Mouse (Mus musculus) kidney, adult 2 months (tissue): Measurements from ENCODE around the gene Hesx1. TPM values are rescaled to one million over a fixed set of nuclear protein-coding genes. Genes with fewer than 3 reads are reported as not detected.

Source experiments
- DNase-seq: peaks from one replicate; pipeline ENCODE4 v3.0.0; 2021
- H3K27ac ChIP-seq: fragments of 200-500 bp; 2 replicates; pipeline ENCODE4 v1.5.1; 2012; ENCODE audit warnings: low read depth, low read length, control low read depth, inconsistent platforms; ENCODE audit not compliant: insufficient read depth
- H3K27me3 ChIP-seq: fragments of 200-500 bp; replicated peaks from 2 replicates; pipeline ENCODE4 v1.6.1; 2012; ENCODE audit warnings: mild to moderate bottlenecking, moderate library complexity, low read length, inconsistent platforms; ENCODE audit not compliant: control insufficient read depth, insufficient read depth
- H3K36me3 ChIP-seq: fragments of 200-500 bp; 2 replicates; pipeline ENCODE4 v1.6.1; 2012; ENCODE audit warnings: mild to moderate bottlenecking, moderate library complexity, low read length, inconsistent platforms; ENCODE audit not compliant: control insufficient read depth, insufficient read depth
- H3K4me1 ChIP-seq: fragments of 200-500 bp; 2 replicates; pipeline ENCODE4 v1.6.1; 2011; ENCODE audit warnings: low read length; ENCODE audit not compliant: control insufficient read depth, insufficient read depth
- H3K4me3 ChIP-seq: fragments of 200-500 bp; 2 replicates; pipeline ENCODE4 v1.5.1; 2011; ENCODE audit warnings: mild to moderate bottlenecking, low read depth, low read length, control low read depth; ENCODE audit not compliant: insufficient read depth
- CTCF ChIP-seq: fragments of 200-500 bp; conservative IDR thresholded peaks from 2 replicates; pipeline ENCODE4 v1.5.1; 2011; ENCODE audit warnings: low read depth, mild to moderate bottlenecking, control low read depth, low read length, moderate library complexity, mixed read lengths; ENCODE audit not compliant: insufficient read depth, insufficient read length
- POLR2A ChIP-seq: fragments of 200-500 bp; IDR thresholded peaks from one replicate; pipeline ENCODE4 v1.6.1; 2011; ENCODE audit warnings: low read depth, low read length, control low read depth
- whole genome bisulfite sequencing: fragments of 180-500 bp; shearing (Covaris S2); methylation state at CpG from one replicate; pipeline ENCODE4 v1.1.7; 2018; 5-methylcytosine and 5-hydroxymethylcytosine counted together
- polyA plus RNA-seq: library from polyadenylated mRNA; depleted of rRNA; stranded (reverse); fragments of >200 nt; gene quantifications from 2 replicates; pipeline ENCODE4 v1.2.3, GENCODE M21; 2012; rRNA removed

Hesx1 gene
- polyA plus RNA-seq, 1 experiment = 0.19 TPM

DNA sequence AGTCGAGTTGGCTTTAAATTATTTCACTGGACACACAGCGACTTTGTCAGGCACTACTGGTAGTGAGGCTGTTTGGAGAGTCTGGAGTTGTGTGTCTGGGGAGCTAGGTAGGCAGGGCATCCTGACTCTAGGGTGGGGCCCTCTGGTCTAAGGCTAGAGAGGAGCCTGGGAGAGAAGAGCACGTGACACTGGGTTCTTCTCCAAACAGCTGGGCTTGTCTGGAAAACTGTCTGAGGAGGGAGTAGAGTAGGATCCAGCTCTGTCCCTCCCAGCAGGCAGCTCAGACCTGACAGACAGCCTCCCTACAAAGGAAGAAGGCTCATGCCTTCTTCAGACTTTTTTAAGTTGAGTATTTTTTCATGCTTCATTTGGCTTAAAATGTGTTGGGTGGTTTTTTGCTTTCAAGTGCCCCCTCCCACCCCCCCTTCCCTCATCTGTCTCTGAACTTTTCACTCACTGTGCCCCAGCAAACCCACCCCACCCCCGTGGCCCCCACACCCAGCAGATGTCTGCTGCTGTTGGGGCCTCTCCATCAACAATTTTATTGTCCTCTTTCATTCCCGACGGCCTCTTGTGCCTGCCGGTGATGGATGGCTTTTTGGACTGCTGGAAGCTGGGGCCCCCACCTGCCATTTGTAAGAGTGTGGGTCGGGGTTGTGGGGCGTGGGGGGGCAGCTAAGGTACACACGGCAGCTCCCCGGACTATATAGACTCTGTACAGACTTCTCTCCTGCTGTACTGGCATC lies 50.2 kb downstream of the Hesx1 start:
- H3K27me3 ChIP-seq = no peaks in the 10 kb centered on the region
- peaks cover 30% of the 10 kb centered on the region for H3K4me1 ChIP-seq

DNA sequence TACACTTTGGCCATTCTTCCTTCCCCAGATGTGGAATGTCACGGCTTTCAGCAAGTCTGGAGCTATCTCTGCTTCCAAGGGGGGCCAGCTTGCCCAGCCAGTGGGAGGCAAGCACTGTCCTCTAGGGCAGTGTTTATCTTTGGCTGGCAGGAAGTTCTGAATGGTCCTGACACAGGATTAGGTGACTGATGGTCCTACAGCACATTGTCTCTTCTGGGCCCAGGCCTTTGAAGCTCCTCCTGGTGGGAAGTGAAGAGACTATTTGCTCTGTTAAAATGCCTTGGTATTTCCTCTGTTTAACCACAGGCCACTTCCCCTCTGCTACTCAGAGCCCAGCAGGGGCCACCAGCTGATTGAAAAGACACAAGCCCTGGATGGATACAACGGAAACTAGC lies 50.7 kb downstream of the Hesx1 start:
- Histone ChIP-seq H3K4me3 (no peak overlapping the region), H3K4me1 (peaks cover 28% of the 10 kb centered on the region), H3K27ac (no peak overlapping the region; the same call in 1 of the 2 replicates), H3K27me3 (no peaks in the 10 kb centered on the region), H3K36me3 (no peaks in the 10 kb centered on the region)
- DNase-seq = peak; percentile 60
- TF ChIP-seq POLR2A = no peak
- TF ChIP-seq CTCF = 0 out of 2 replicates have a peak, but pooled peaks have one; percentile 12
- 45% methylated on average over 2 of the region's 2 CpGs for WGBS

More for the DNA sequence above, 50.2 kb downstream of the Hesx1 start:
- Histone ChIP-seq H3K27ac (no peak overlapping the region), H3K36me3 (no peaks in the 10 kb centered on the region), H3K4me3 (no peak overlapping the region)
- DNase-seq = no peak
- no peak for TF ChIP-seq POLR2A
- no peak for TF ChIP-seq CTCF
- WGBS = 17% methylated on average over 11 of the region's 11 CpGs

DNA sequence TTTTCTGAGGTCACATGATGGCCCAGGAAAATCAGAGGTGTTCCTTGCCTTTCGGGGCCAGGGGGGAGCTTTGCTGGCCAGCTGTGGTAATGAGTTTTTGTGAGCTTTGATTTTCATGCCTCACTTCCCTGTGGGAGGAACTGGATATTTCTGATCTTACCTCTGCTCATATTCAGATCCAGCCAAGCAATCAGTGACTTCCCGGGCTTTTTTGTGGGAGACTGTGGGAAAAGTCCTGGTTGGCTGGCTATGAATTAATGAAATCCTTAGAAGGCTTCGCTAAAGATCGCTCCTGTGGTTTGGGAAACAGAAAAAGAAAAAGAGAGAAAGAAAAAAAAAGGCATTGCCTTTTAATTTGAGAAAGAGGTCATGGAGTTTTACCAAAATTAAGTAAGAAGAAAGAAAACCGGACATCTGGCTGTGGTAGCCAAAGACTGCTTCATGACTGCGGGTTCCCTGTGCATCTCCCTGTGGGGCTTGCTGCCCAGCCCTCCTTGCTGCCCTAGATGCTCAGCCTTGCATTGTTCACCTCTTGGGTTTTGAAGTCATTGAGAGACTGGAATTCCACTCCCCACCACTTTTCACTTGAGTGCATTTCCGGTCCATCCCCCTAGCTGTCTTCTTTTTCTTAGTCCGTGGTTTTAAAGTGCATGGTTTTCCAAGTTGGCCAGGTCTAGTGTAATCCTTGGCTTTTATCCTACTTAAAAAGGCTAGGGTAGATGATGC lies 54.2 kb downstream of the Hesx1 start:
- no peak overlapping the region for H3K27ac ChIP-seq
- no peak for TF ChIP-seq CTCF
- no peak for TF ChIP-seq POLR2A
- WGBS = 43% methylated on average over 8 of the region's 8 CpGs
- H3K27me3 ChIP-seq = no peaks in the 10 kb centered on the region
- H3K4me3 ChIP-seq = no peak overlapping the region
- H3K36me3 ChIP-seq = no peaks in the 10 kb centered on the region
- no peak for DNase-seq
- peaks cover 24% of the 10 kb centered on the region for H3K4me1 ChIP-seq

DNA sequence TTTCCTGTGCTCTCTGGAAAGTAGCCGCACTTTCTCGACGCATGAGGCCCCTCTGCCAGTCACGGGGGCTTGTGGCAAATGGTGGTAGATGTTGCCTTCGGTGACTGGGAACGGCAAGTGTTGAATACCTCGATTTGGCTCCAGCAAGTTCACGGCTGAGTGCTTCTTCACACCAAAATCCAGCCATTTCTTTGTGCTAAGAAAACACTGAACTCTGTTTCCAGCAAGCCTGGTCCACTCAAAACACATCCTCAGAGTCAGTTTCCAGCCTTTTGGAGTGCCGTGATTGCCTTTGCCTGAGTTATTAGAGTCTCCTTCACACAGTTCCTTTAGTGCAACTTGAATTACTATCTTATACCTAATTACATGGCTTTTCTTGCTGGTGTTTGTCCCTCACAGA lies 55.8 kb downstream of the Hesx1 start:
- Histone ChIP-seq H3K27ac (no peak overlapping the region), H3K4me1 (peaks cover 15% of the 10 kb centered on the region), H3K4me3 (no peak overlapping the region), H3K36me3 (no peaks in the 10 kb centered on the region), H3K27me3 (no peaks in the 10 kb centered on the region)
- TF ChIP-seq POLR2A = no peak
- TF ChIP-seq CTCF = no peak
- 48% methylated on average over 9 of the region's 9 CpGs for WGBS
- DNase-seq = no peak

DNA sequence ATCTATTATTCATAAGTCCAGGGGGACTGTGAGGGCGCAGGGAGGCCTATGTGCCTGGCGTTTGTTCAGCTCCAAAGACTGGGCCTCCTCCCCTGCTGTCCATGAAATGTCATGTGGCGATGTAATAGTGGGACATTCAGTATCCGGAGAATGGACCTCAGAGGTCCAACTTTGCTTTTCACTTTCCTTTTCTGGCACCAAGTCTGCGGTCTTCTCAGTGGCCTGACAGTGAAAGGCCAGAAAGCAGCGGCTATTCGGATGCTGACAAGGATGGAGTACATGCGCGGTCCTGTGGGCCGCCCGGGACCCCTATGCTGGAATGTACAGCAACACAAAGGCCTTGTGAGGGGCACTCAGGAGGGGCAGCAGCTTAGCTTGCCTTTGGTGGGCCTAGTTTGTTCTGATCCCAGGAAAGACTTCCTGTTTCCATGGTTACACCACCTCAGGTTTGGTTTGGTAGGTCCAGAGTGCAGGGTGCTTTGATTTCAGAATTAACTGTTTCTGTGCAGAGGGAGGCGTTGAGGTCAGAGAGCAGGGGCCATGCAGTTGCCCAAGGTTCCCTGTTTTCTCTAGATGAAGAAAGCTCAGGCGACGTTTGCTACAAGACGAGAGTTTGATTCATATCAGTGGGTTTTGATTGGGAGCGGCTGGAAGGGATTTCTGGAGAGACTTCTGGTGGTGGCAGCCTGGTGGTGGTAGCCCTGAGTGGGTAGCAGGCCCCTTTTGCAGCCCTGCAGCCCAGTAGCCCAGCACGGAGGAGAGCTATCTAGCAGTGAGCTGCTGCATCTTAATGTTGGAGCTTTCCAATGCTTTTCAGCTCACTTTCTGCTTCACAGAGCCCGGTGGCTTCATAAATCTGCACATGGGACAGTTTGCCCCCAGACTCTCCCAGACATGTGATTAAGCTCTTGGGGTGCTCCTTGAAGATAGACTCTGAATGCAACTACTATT lies 56.6 kb downstream of the Hesx1 start:
- DNase-seq = no peak
- H3K4me3 ChIP-seq = no peak overlapping the region
- TF ChIP-seq CTCF (no peak), POLR2A (no peak)
- 67% methylated on average over 18 of the region's 18 CpGs for WGBS
- H3K27me3 ChIP-seq = no peaks in the 10 kb centered on the region
- peaks cover 15% of the 10 kb centered on the region for H3K4me1 ChIP-seq
- H3K27ac ChIP-seq = no peak overlapping the region
- no peaks in the 10 kb centered on the region for H3K36me3 ChIP-seq

DNA sequence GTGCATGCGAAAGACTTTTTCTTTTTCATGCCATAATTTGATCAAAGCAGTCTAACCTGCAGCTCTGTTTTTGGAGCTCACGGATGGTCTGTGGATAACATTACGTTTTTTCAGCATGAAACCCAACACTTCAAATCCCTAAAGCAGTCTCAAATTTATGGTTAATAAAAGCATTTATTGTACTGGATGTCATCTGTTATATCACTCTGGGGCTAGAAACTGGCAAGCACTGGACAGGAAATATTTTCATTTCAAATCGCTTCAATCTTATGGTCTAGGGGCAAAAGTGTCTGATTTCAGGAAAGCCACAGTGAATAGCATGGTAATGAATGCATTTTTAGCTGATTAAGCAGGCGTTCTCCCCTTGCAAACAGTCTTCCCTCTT lies 57.3 kb downstream of the Hesx1 start:
- Histone ChIP-seq H3K27ac (no peak overlapping the region), H3K27me3 (no peaks in the 10 kb centered on the region), H3K4me1 (peaks cover 15% of the 10 kb centered on the region), H3K4me3 (no peak overlapping the region), H3K36me3 (no peaks in the 10 kb centered on the region)
- whole genome bisulfite sequencing = 66% methylated on average over 5 of the region's 5 CpGs
- DNase-seq = no peak
- TF ChIP-seq CTCF = no peak
- TF ChIP-seq POLR2A = no peak

Other genes with a start within 250 kb of the Hesx1 start
- 0.12 and 0.81 TPM in 2 replicates for gene Asb14, start 99.9 kb upstream of the Hesx1 start, polyA plus RNA-seq
- gene Appl1, start 23.2 kb upstream of the Hesx1 start, polyA plus RNA-seq = 3.7 and 5.4 TPM in 2 replicates
- gene Il17rd, start 44.5 kb downstream of the Hesx1 start, polyA plus RNA-seq = 3.3 and 3.8 TPM in 2 replicates
- gene Arhgef3, start 120.5 kb downstream of the Hesx1 start, polyA plus RNA-seq = 15.2 and 17.3 TPM in 2 replicates